Mouse (Mus musculus): Measurements from ENCODE around the gene Itih4.

Itih4 gene

DNA sequence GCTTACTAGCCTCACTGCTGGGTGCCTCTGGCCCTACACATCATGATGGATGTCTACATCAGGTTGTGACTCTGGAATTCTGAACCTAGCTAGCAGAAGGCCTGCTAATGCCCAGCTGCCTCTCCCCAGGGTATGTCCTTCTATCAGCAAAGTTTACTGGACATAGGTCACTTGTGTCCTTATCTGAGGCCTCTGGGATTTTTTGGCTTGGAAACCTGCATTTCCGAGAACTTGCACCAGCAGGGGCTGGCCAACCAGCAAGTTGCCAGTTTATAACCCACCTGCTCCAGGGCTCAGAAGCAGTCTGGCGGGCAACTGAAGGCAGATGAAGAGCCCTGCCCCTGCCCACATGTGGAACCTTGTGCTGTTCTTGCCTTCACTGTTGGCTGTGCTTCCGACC is at the start of gene Itih4:
Gene Itih4 (plus strand): TSS at position 273 of the 400 bp plus-strand sequence.
- H3K9me3 ChIP-seq (ENCODE audit: low read length), result no peaks in the 10 kb centered on the region
- no peak within 1 kb of the TSS for H3K4me3 ChIP-seq (replicated peaks; ENCODE audit: low read length)
- no peak for TF ChIP-seq CTCF (conservative IDR thresholded peaks at IDR 0.05; ENCODE audit: low read length)
- TF ChIP-seq POU5F1 (IDR thresholded peaks at IDR 0.05; ENCODE audit: borderline replicate concordance, low read length), result no peak
- TF ChIP-seq NANOG (IDR thresholded peaks at IDR 0.05; ENCODE audit: borderline replicate concordance, low read length), result no peak
- peaks cover 37% of the 10 kb centered on the region for H3K27me3 ChIP-seq (ENCODE audit: insufficient read depth, low read length)
- no peaks in the 10 kb centered on the region for H3K36me3 ChIP-seq (ENCODE audit: insufficient read depth, low read length)
- peaks cover 21% of the 10 kb centered on the region for H3K4me1 ChIP-seq (replicated peaks; ENCODE audit: low read depth, low read length)

DNA sequence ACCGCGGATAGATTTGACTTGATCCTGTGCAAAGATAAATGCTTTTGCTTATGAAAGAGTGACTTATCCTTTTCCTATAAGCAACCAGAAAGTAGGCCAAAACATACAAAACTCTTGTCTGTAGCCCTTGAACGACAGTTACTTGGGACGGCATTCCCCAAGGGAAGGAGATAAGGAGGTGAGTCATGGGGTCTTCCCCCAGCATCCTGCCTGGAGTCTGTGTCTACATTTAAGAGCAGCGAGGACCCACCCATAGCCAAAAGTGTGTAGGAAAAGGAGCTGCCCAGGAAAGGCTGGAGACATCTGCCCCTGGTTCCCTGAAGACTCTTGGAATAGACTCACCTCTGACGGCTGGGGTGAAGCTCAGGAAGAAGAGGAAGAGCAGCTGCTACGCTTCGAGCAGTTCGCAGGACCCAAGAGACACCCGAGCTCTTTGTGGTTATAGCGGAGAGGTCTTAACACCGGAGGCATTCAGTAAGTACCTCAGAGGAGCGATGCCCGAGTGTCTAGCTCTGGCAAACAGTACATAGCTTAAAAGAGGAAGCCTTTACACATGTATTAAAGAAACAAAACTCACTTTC is 48.8 kb upstream of the Itih4 start:
- Histone ChIP-seq H3K27me3 (ENCODE audit: insufficient read depth, low read length) (no peaks in the 10 kb centered on the region), H3K4me3 (replicated peaks; ENCODE audit: low read length) (no peak overlapping the region), H3K36me3 (ENCODE audit: insufficient read depth, low read length) (peaks cover 36% of the 10 kb centered on the region), H3K4me1 (replicated peaks; ENCODE audit: low read depth, low read length) (no peaks in the 10 kb centered on the region), H3K9me3 (ENCODE audit: low read length) (no peaks in the 10 kb centered on the region)
- TF ChIP-seq CTCF (conservative IDR thresholded peaks at IDR 0.05; ENCODE audit: low read length), result no peak
- TF ChIP-seq POU5F1 (IDR thresholded peaks at IDR 0.05; ENCODE audit: borderline replicate concordance, low read length), result no peak
- TF ChIP-seq NANOG (IDR thresholded peaks at IDR 0.05; ENCODE audit: borderline replicate concordance, low read length), result no peak

DNA sequence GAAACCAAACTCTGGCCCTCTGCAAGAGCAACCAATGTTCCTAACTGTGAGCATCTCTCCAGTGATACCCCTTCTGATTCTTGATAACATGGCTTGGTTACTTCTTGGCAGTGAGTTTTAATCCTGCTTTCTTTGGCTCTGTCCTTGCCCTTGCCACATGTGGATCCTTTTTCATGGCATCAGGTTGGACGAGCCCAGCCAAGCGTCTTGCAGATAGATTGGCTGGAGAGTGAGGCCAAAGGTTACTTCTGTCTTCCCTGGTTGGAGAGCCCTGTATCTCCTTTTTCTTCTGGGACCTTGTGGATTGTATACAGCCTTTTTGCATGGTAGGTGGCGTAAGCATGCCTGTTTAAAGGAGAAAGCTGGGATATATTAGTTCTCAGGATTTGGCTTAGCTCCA is 42.6 kb upstream of the Itih4 start:
- TF ChIP-seq NANOG (IDR thresholded peaks at IDR 0.05; ENCODE audit: borderline replicate concordance, low read length), result no peak
- no peak for TF ChIP-seq POU5F1 (IDR thresholded peaks at IDR 0.05; ENCODE audit: borderline replicate concordance, low read length)
- TF ChIP-seq CTCF (conservative IDR thresholded peaks at IDR 0.05; ENCODE audit: low read length), result no peak
- Histone ChIP-seq H3K27me3 (ENCODE audit: insufficient read depth, low read length) (no peaks in the 10 kb centered on the region), H3K4me1 (replicated peaks; ENCODE audit: low read depth, low read length) (peaks cover 11% of the 10 kb centered on the region), H3K9me3 (ENCODE audit: low read length) (no peaks in the 10 kb centered on the region), H3K4me3 (replicated peaks; ENCODE audit: low read length) (no peak overlapping the region), H3K36me3 (ENCODE audit: insufficient read depth, low read length) (peaks cover 9% of the 10 kb centered on the region)

GRCm38 (mm10) chr14:30850504-30850903 is 35.8 kb upstream of the Itih4 start:
- Histone ChIP-seq H3K4me1 (replicated peaks; ENCODE audit: low read depth, low read length) (peaks cover 5% of the 10 kb centered on the region), H3K4me3 (replicated peaks; ENCODE audit: low read length) (no peak overlapping the region), H3K9me3 (ENCODE audit: low read length) (no peaks in the 10 kb centered on the region), H3K27me3 (ENCODE audit: insufficient read depth, low read length) (no peaks in the 10 kb centered on the region), H3K36me3 (ENCODE audit: insufficient read depth, low read length) (peaks cover 12% of the 10 kb centered on the region; the same call in 1 of the 2 replicates)
- TF ChIP-seq POU5F1 (IDR thresholded peaks at IDR 0.05; ENCODE audit: borderline replicate concordance, low read length), result no peak
- TF ChIP-seq CTCF (conservative IDR thresholded peaks at IDR 0.05; ENCODE audit: low read length), result no peak
- TF ChIP-seq NANOG (IDR thresholded peaks at IDR 0.05; ENCODE audit: borderline replicate concordance, low read length), result no peak

GRCm38 (mm10) chr14:30852325-30852724 is 34.0 kb upstream of the Itih4 start:
- Histone ChIP-seq H3K27me3 (ENCODE audit: insufficient read depth, low read length) (no peaks in the 10 kb centered on the region), H3K4me1 (replicated peaks; ENCODE audit: low read depth, low read length) (peaks cover 5% of the 10 kb centered on the region), H3K36me3 (ENCODE audit: insufficient read depth, low read length) (peaks cover 8% of the 10 kb centered on the region; the same call in 1 of the 2 replicates), H3K9me3 (ENCODE audit: low read length) (no peaks in the 10 kb centered on the region), H3K4me3 (replicated peaks; ENCODE audit: low read length) (no peak overlapping the region)
- no peak for TF ChIP-seq POU5F1 (IDR thresholded peaks at IDR 0.05; ENCODE audit: borderline replicate concordance, low read length)
- TF ChIP-seq NANOG (IDR thresholded peaks at IDR 0.05; ENCODE audit: borderline replicate concordance, low read length), result no peak
- TF ChIP-seq CTCF (conservative IDR thresholded peaks at IDR 0.05; ENCODE audit: low read length), result no peak

GRCm38 (mm10) chr14:30855316-30855715 is 31.0 kb upstream of the Itih4 start:
- TF ChIP-seq CTCF (conservative IDR thresholded peaks at IDR 0.05; ENCODE audit: low read length) (no peak), POU5F1 (IDR thresholded peaks at IDR 0.05; ENCODE audit: borderline replicate concordance, low read length) (no peak), NANOG (IDR thresholded peaks at IDR 0.05; ENCODE audit: borderline replicate concordance, low read length) (no peak)
- H3K36me3 ChIP-seq (ENCODE audit: insufficient read depth, low read length), result peaks cover 8% of the 10 kb centered on the region; the same call in 1 of the 2 replicates
- H3K4me1 ChIP-seq (replicated peaks; ENCODE audit: low read depth, low read length), result peaks cover 5% of the 10 kb centered on the region
- H3K27me3 ChIP-seq (ENCODE audit: insufficient read depth, low read length), result no peaks in the 10 kb centered on the region
- H3K9me3 ChIP-seq (ENCODE audit: low read length), result no peaks in the 10 kb centered on the region
- H3K4me3 ChIP-seq (replicated peaks; ENCODE audit: low read length), result no peak overlapping the region

DNA sequence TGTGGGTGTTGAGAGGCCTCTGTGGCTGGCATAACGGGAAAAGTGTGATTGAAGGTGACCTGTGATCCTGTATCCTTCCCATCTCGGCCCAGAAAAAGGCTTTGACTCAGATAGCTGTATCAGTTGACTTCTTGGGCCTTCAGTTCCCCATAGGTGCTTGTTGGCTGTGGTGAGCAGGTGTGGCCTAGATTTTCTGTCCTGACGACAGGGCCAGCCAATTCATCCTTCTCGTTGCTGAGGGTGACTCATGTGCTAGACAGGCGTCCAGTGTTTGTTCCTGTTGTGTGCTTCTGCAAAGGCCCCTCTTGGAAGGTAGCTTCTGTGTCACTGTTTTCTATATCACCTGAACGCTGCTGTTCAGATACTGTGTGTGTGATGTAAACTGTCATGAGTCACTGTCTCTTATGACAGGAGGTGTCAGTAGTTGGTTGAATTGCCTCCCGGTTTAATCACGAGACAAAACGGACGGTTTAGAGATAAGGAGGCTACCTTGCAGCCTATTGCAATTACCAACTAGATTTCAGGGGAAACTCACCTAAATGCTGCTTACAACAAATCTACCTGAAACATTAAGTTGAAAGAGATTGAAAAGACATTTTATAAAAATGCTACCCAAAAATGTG is 29.3 kb upstream of the Itih4 start:
- H3K36me3 ChIP-seq (ENCODE audit: insufficient read depth, low read length), result peaks cover 8% of the 10 kb centered on the region; the same call in 1 of the 2 replicates
- TF ChIP-seq POU5F1 (IDR thresholded peaks at IDR 0.05; ENCODE audit: borderline replicate concordance, low read length) (no peak), NANOG (IDR thresholded peaks at IDR 0.05; ENCODE audit: borderline replicate concordance, low read length) (no peak), CTCF (conservative IDR thresholded peaks at IDR 0.05; ENCODE audit: low read length) (no peak)

GRCm38 (mm10) chr14:30857990-30858389 is 28.3 kb upstream of the Itih4 start:
- H3K4me1 ChIP-seq (replicated peaks; ENCODE audit: low read depth, low read length), result peaks cover 17% of the 10 kb centered on the region
- no peaks in the 10 kb centered on the region for H3K9me3 ChIP-seq (ENCODE audit: low read length)
- TF ChIP-seq POU5F1 (IDR thresholded peaks at IDR 0.05; ENCODE audit: borderline replicate concordance, low read length), result no peak
- peak; percentile 40 for TF ChIP-seq CTCF (conservative IDR thresholded peaks at IDR 0.05; ENCODE audit: low read length)

More for the DNA sequence above, 29.3 kb upstream of the Itih4 start:
- H3K4me1 ChIP-seq (replicated peaks; ENCODE audit: low read depth, low read length), result peaks cover 14% of the 10 kb centered on the region
- no peak overlapping the region for H3K4me3 ChIP-seq (replicated peaks; ENCODE audit: low read length)
- no peaks in the 10 kb centered on the region for H3K9me3 ChIP-seq (ENCODE audit: low read length)
- H3K27me3 ChIP-seq (ENCODE audit: insufficient read depth, low read length), result no peaks in the 10 kb centered on the region

More at GRCm38 (mm10) chr14:30857990-30858389, 28.3 kb upstream of the Itih4 start:
- Histone ChIP-seq H3K27me3 (ENCODE audit: insufficient read depth, low read length) (no peaks in the 10 kb centered on the region), H3K4me3 (replicated peaks; ENCODE audit: low read length) (no peak overlapping the region), H3K36me3 (ENCODE audit: insufficient read depth, low read length) (peaks cover 8% of the 10 kb centered on the region; the same call in 1 of the 2 replicates)
